Mouse (Mus musculus) kidney, adult 2 months (tissue): ENCODE data around the gene A730071L15Rik.

Experiments
- CTCF ChIP-seq: fragments of 200-500 bp; conservative IDR thresholded peaks from 2 replicates; pipeline ENCODE4 v1.5.1; 2011; ENCODE audit warnings: low read depth, mild to moderate bottlenecking, control low read depth, low read length, moderate library complexity, mixed read lengths; ENCODE audit not compliant: insufficient read depth, insufficient read length
- POLR2A ChIP-seq: fragments of 200-500 bp; IDR thresholded peaks from one replicate; pipeline ENCODE4 v1.6.1; 2011; ENCODE audit warnings: low read depth, low read length, control low read depth

- TF ChIP-seq CTCF (no peak), POLR2A (no peak)
Measured at GRCm38 (mm10) chr11:6184202-6184935, 15.5 kb upstream of the A730071L15Rik start.
